Mouse (Mus musculus) embryo, embryonic 11 days (tissue): Measurements from ENCODE around the gene Ly75.

Source experiments
- DNase-seq: peaks from one replicate; pipeline ENCODE4 v3.0.0-alpha.2; 2015

Gene Ly75

GRCm38 (mm10) chr2:60382858-60383669 is at the start of gene Ly75:
Gene Ly75 (minus strand): TSS chr2:60383303.
- DNase-seq = peak; percentile 95

GRCm38 (mm10) chr2:60430315-60431021 is 47.4 kb upstream of the Ly75 start:
- no peak for DNase-seq

GRCm38 (mm10) chr2:60418075-60418474 is 35.0 kb upstream of the Ly75 start:
- peak; percentile 81 for DNase-seq

GRCm38 (mm10) chr2:60414334-60414733 is 31.2 kb upstream of the Ly75 start:
- DNase-seq = peak; percentile 13

- no peak for DNase-seq
These were observed 30.0 kb upstream of the Ly75 start for GRCm38 (mm10) chr2:60413006-60413650.

- no peak for DNase-seq
These were observed 28.1 kb upstream of the Ly75 start for GRCm38 (mm10) chr2:60411181-60411580.

- DNase-seq = no peak
These were observed 27.1 kb upstream of the Ly75 start for GRCm38 (mm10) chr2:60409989-60410763.

- no peak for DNase-seq
These were observed 26.1 kb upstream of the Ly75 start for GRCm38 (mm10) chr2:60409194-60409593.

GRCm38 (mm10) chr2:60407387-60407786 is 24.3 kb upstream of the Ly75 start:
- DNase-seq = no peak

- DNase-seq = no peak
These were observed 22.3 kb upstream of the Ly75 start for GRCm38 (mm10) chr2:60405431-60405830.

GRCm38 (mm10) chr2:60404763-60405162 is 21.7 kb upstream of the Ly75 start:
- no peak for DNase-seq

GRCm38 (mm10) chr2:60401694-60402093 is 18.6 kb upstream of the Ly75 start:
- DNase-seq = no peak

- no peak for DNase-seq
These were observed 10.7 kb upstream of the Ly75 start for GRCm38 (mm10) chr2:60393786-60394185.

- DNase-seq = no peak
These were observed 9.2 kb upstream of the Ly75 start for GRCm38 (mm10) chr2:60392286-60392685.

GRCm38 (mm10) chr2:60387363-60387762 is 4.3 kb upstream of the Ly75 start:
- DNase-seq = no peak

- no peak for DNase-seq
These were observed 3.7 kb upstream of the Ly75 start for GRCm38 (mm10) chr2:60386835-60387234.

GRCm38 (mm10) chr2:60384763-60385085 is 1.6 kb upstream of the Ly75 start:
- no peak for DNase-seq

GRCm38 (mm10) chr2:60384083-60384762 is 1.1 kb upstream of the Ly75 start:
- no peak for DNase-seq

- no peak for DNase-seq
These were observed 757 bp downstream of the Ly75 start for GRCm38 (mm10) chr2:60382346-60382745.

GRCm38 (mm10) chr2:60377260-60377659 is 5.8 kb downstream of the Ly75 start:
- no peak for DNase-seq

GRCm38 (mm10) chr2:60375608-60376107 is 7.4 kb downstream of the Ly75 start:
- no peak for DNase-seq

- DNase-seq = no peak
These were observed 8.0 kb downstream of the Ly75 start for GRCm38 (mm10) chr2:60375126-60375525.
